Mouse (Mus musculus): ENCODE results near the gene Btn1a1. TPM values are rescaled to one million over a fixed set of nuclear protein-coding genes. Genes with fewer than 3 reads are reported as not detected.

Gene Btn1a1
- polyA plus RNA-seq, 1 experiment from 2014 or later = 0.10 TPM

DNA sequence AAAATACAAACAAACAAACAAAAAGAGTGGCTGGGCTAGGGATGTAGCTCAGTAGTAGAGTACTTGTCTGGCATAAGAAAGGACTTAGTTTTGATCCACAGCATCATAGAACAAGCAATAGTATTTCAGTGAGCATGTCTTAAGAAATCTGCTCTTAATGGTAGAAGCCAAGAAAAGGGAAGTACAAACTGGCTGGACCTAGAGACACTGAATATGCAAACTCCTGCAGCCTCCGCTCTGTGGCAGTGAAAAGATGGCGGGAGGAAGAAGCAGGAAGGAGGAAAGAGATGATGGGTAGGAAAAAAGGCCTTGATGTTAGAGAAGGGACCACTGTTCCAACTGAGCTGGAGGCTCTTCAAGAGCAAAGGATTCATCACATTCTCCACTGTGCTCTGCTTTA is 17.5 kb upstream of the Btn1a1 start:
- Histone ChIP-seq H3K27me3 (no peaks in the 10 kb centered on the region), H3K4me3 (replicated peaks) (no peak overlapping the region), H3K4me1 (replicated peaks) (peaks cover 12% of the 10 kb centered on the region), H3K4me2 (no peak overlapping the region), H3K27ac (no peak overlapping the region), H3K9me3 (no peaks in the 10 kb centered on the region), H3K36me3 (no peaks in the 10 kb centered on the region; the same call in 1 of the 2 replicates), H3K9ac (replicated peaks) (no peak overlapping the region)
- 83% methylated on average over 2 of the region's 2 CpGs for WGBS
- ATAC-seq (ENCODE audit: insufficient number of reproducible peaks, insufficient read depth, low FRiP score, low TSS enrichment, low read depth) = no peak

DNA sequence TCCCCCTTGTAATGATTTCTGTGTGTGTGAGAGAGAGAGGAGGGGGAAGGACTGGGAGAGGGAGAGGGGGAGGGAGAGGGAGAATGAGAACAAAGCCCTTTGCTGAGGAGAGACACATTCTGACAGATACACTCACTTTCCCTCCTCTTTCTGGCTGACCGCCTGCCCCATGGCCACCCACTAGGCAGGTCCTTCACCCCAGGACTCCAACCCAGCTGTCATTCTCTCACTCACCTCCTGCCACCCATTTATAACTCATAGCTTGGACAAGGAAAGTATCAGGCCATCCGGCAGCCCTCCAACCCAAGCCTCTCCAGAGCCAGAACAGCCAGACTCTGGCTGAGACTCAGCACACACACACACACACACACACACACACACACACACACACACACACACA is 10.0 kb upstream of the Btn1a1 start:
- no peaks in the 10 kb centered on the region for H3K27me3 ChIP-seq
- no peak overlapping the region for H3K9ac ChIP-seq (replicated peaks)
- no peaks in the 10 kb centered on the region; the same call in 1 of the 2 replicates for H3K36me3 ChIP-seq
- WGBS = 25% methylated on average over 2 of the region's 2 CpGs
- H3K4me1 ChIP-seq (replicated peaks) = no peaks in the 10 kb centered on the region
- ATAC-seq (ENCODE audit: insufficient number of reproducible peaks, insufficient read depth, low FRiP score, low TSS enrichment, low read depth) = no peak
- no peak overlapping the region for H3K4me2 ChIP-seq
- no peak overlapping the region for H3K27ac ChIP-seq
- H3K9me3 ChIP-seq = no peaks in the 10 kb centered on the region
- no peak overlapping the region for H3K4me3 ChIP-seq (replicated peaks)

DNA sequence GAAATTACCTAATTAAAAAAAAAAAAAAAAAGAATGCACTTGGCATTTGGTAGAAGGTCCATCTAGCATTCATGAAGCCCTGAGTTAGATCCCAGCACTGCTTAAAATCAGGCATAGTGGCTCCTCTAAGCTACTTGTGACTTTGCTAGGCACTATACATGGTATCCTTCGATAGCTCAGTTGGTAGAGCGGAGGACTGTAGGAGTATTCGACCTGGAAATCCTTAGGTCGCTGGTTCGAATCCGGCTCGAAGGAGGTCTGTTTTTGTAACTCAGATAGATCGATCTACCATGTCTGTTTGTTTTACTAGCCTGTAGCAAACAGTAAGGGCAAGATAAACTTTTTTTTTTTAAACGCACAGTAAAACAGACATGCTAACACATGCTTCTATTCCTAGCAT is 1.2 kb upstream of the Btn1a1 start:
- H3K27ac ChIP-seq = no peak overlapping the region
- H3K4me2 ChIP-seq = no peak overlapping the region
- no peak overlapping the region for H3K9ac ChIP-seq (replicated peaks)
- WGBS = 2% methylated on average over 9 of the region's 9 CpGs
- peaks cover 9% of the 10 kb centered on the region; the same call in 1 of the 2 replicates for H3K4me1 ChIP-seq (replicated peaks)
- 0 out of 2 replicates have a peak, but pooled peaks cover 7% of the 10 kb centered on the region for H3K27me3 ChIP-seq
- ATAC-seq (ENCODE audit: insufficient number of reproducible peaks, insufficient read depth, low FRiP score, low TSS enrichment, low read depth) = peak; percentile 71
- H3K9me3 ChIP-seq = no peaks in the 10 kb centered on the region
- H3K4me3 ChIP-seq (replicated peaks) = no peak overlapping the region
- no peaks in the 10 kb centered on the region for H3K36me3 ChIP-seq

DNA sequence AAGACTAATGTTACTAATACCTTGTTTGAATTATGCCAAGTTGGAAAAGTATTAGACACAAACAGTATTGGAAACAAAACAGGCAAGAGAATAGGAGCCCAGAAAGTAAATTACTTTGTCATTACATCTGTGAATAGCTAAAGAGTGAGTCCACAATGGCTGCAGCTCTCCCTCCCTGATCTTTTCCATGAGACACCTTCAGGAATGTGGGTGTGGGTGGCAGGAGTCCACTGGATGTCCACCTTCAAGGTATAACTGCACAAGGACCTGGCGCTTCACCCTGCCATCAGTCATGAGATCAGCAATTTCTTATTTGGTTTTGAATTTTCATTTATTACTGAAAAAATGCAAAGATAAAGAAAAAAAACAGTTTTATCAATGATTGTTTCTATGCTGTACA is 605 bp upstream of the Btn1a1 start:
- H3K27me3 ChIP-seq = 0 out of 2 replicates have a peak, but pooled peaks cover 7% of the 10 kb centered on the region
- no peak overlapping the region for H3K9ac ChIP-seq (replicated peaks)
- no peaks in the 10 kb centered on the region for H3K9me3 ChIP-seq
- WGBS = 33% methylated on average over 1 of the region's 1 CpGs
- no peaks in the 10 kb centered on the region for H3K36me3 ChIP-seq
- H3K27ac ChIP-seq = no peak overlapping the region
- peak overlapping the region; percentile 85 for H3K4me2 ChIP-seq
- ATAC-seq (ENCODE audit: insufficient number of reproducible peaks, insufficient read depth, low FRiP score, low TSS enrichment, low read depth) = no peak
- peak overlapping the region; percentile 58; the same call in 1 of the 2 replicates for H3K4me3 ChIP-seq (replicated peaks)
- peaks cover 9% of the 10 kb centered on the region; the same call in 1 of the 2 replicates for H3K4me1 ChIP-seq (replicated peaks)

DNA sequence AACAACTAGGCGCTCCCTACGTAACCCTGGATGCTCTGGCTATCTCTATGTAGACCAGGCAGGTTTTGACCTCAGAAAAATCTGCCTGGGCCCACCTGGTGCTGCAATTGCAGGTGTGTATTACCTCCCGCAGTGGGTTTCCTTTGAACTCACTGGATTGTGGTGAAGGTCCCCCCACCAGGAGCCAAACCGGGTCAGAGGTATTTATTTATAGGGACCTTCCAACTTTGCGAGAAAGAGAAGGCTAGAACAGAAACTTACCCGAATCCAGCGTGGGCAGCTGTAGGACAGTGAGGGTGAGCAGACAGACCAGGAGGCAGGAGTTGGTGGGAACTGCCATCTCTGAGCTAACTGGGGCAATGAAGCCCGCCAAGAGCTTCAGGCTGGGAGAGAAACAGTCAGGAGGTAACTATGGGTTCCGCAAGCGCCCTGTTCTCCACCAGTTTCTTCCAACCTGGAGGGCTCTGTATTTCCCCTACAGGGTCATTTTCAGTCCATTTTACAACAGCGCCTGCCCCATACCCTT is 797 bp downstream of the Btn1a1 start:
- no peaks in the 10 kb centered on the region for H3K9me3 ChIP-seq
- peaks cover 9% of the 10 kb centered on the region; the same call in 1 of the 2 replicates for H3K4me1 ChIP-seq (replicated peaks)
- H3K4me2 ChIP-seq = peak overlapping the region; percentile 85
- ATAC-seq (ENCODE audit: insufficient number of reproducible peaks, insufficient read depth, low FRiP score, low TSS enrichment, low read depth) = no peak
- peak overlapping the region; percentile 59 for H3K9ac ChIP-seq (replicated peaks)
- H3K36me3 ChIP-seq = no peaks in the 10 kb centered on the region
- H3K27me3 ChIP-seq = 0 out of 2 replicates have a peak, but pooled peaks cover 7% of the 10 kb centered on the region
- H3K4me3 ChIP-seq (replicated peaks) = peak overlapping the region; percentile 58
- 2% methylated on average over 11 of the region's 11 CpGs for WGBS
- no peak overlapping the region for H3K27ac ChIP-seq

DNA sequence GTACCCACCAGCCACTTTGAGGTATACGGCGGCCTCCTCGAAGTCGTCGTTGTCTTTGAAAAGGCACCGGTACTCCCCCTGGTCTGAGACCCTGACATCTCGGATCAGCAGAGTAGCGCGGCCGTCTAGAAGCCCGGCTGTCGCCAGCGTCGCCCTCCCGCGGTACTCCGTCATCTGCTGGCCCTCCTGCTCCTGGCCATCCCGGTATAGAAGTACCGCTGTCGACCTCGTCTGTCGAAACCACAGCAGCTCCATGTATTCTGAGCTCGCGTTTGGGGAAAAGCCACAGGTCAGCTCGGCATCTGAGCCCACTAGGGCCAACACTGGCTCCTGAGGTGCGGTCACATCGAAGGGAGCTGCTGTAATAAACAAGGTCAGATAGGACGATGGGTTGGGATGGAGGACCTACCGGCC is 1.5 kb downstream of the Btn1a1 start:
- Histone ChIP-seq H3K9ac (replicated peaks) (peak overlapping the region; percentile 59), H3K27me3 (0 out of 2 replicates have a peak, but pooled peaks cover 7% of the 10 kb centered on the region)
- WGBS = under 1% methylated on average over 29 of the region's 29 CpGs

DNA sequence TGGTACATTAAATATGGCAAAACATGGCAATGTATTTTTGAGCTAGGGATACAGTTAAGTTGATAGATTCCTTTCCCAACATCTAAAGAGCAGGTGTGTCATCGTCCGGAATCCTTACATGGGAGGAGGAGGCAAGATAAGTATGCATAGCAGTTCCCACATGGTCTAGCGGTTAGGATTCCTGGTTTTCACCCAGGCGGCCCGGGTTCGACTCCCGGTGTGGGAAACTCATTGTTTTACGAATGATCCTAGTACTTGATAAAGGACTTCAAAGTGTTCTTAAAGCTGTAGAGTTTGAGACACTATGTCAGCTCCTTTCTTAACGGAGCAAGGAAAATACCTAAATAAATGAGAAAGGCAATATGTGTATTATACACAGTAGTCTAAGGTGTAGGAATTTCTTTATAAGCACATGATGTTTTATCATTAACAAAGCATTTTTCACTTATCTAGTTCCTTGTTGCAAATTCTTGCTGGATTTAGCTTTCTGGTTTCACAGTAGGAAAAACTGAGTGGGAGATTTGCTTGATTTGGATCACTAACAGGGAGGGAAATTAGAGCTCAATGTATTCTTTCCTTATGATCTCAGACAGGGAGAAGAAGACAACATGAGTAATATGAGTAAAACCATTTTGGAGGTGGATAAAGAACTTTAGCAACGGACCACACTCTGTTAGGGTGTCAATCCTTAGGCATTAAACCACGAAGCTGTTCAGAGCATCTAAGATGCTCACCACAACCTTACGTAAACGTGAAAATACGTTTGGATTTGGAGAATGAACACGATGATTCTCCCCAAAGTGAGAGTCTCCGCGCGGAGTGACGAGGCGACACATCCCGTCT is 2.1 kb downstream of the Btn1a1 start:
- Histone ChIP-seq H3K27me3 (peaks cover 8% of the 10 kb centered on the region; the same call in 1 of the 2 replicates), H3K4me1 (replicated peaks) (peaks cover 11% of the 10 kb centered on the region; the same call in 1 of the 2 replicates), H3K9ac (replicated peaks) (peak overlapping the region; percentile 59), H3K36me3 (no peaks in the 10 kb centered on the region), H3K4me2 (peak overlapping the region; percentile 85), H3K4me3 (replicated peaks) (peak overlapping the region; percentile 58), H3K9me3 (no peaks in the 10 kb centered on the region), H3K27ac (no peak overlapping the region)
- ATAC-seq (ENCODE audit: insufficient number of reproducible peaks, insufficient read depth, low FRiP score, low TSS enrichment, low read depth) = 0 out of 2 replicates have a peak, but pooled peaks have one; percentile 26
- under 1% methylated on average over 21 of the region's 21 CpGs for WGBS

More for the DNA sequence above, 1.5 kb downstream of the Btn1a1 start:
- H3K36me3 ChIP-seq = no peaks in the 10 kb centered on the region
- no peak overlapping the region for H3K27ac ChIP-seq
- peak; percentile 58; the same call in 1 of the 2 replicates for ATAC-seq (ENCODE audit: insufficient number of reproducible peaks, insufficient read depth, low FRiP score, low TSS enrichment, low read depth)
- H3K4me2 ChIP-seq = peak overlapping the region; percentile 85
- peaks cover 11% of the 10 kb centered on the region; the same call in 1 of the 2 replicates for H3K4me1 ChIP-seq (replicated peaks)
- H3K4me3 ChIP-seq (replicated peaks) = peak overlapping the region; percentile 58
- no peaks in the 10 kb centered on the region for H3K9me3 ChIP-seq

DNA sequence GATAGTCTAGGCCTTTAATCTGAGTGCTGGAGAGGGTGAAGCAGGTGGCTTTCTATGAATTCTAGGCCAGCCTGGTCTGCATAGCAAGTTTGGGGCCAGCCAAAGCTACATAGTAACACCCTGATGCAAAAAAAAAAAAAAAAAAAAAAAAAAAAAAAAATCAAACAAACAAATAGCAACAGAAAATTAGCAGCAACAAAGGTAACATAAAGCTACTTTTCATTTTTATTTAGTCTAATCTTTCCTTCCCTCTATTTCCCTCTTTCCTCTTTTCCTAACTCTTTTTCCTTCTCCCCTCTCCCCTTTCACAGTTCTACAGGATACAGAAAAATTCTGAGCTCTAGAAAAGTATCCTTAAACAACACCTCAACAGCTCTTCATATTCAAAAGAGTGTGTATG is 3.0 kb downstream of the Btn1a1 start:
- H3K4me3 ChIP-seq (replicated peaks) = no peak overlapping the region
- no peak for ATAC-seq (ENCODE audit: insufficient number of reproducible peaks, insufficient read depth, low FRiP score, low TSS enrichment, low read depth)
- no peak overlapping the region for H3K27ac ChIP-seq
- peaks cover 11% of the 10 kb centered on the region; the same call in 1 of the 2 replicates for H3K4me1 ChIP-seq (replicated peaks)
- H3K9ac ChIP-seq (replicated peaks) = no peak overlapping the region
- H3K27me3 ChIP-seq = peaks cover 12% of the 10 kb centered on the region; the same call in 1 of the 2 replicates
- no peak overlapping the region for H3K4me2 ChIP-seq
- no peaks in the 10 kb centered on the region for H3K36me3 ChIP-seq
- no peaks in the 10 kb centered on the region for H3K9me3 ChIP-seq

DNA sequence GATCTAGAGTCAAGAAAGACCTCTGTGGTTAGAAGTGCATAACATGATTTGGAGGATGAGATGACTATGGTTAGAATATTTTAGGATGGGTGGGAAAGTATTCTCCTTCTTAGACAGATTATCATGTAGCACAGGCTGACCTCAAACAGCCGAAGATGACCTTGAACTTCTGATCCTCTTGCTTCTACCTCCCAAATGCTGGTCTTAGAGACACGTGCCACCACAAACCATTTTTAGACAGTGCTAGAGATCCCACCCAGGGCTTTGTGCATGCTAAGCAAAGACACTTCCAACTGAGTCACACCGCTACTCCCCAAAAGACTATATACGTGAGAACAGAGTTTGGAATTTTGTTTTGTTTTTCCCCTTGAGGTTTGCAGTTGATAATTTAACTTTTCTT is 3.6 kb downstream of the Btn1a1 start:
- Histone ChIP-seq H3K36me3 (no peaks in the 10 kb centered on the region), H3K4me1 (replicated peaks) (peaks cover 11% of the 10 kb centered on the region; the same call in 1 of the 2 replicates), H3K4me2 (no peak overlapping the region), H3K27me3 (peaks cover 12% of the 10 kb centered on the region; the same call in 1 of the 2 replicates), H3K9me3 (no peaks in the 10 kb centered on the region), H3K27ac (no peak overlapping the region), H3K4me3 (replicated peaks) (no peak overlapping the region), H3K9ac (replicated peaks) (no peak overlapping the region)
- no peak for ATAC-seq (ENCODE audit: insufficient number of reproducible peaks, insufficient read depth, low FRiP score, low TSS enrichment, low read depth)
- 90% methylated on average over 4 of the region's 4 CpGs for WGBS

DNA sequence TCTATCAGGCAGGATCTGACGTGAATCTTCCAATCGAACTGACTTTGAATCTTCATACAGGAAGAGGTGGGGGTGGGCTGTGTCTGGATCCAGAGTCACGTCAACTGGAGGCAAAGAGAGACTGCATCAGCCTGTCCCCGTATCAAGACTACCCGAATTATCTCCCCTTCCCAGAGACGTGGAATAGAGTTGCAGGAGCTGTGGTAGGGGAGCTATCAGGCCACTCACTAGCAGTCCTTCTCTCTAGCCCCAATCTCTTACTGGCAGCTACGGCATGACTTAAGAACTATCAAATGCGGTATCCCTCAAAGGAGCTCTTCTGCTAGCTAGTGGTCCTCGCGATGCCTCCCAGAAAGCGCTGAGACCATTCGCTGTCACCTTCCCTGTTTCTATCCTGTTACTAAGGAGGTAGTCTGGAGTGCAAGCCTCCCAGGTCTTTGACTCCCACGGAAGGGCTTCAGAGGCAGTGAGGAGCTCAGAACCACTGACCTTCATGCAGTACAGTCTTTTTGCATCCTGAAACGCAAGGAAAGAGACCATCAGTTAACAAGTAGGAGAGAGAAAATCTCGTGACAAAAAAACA is 6.3 kb downstream of the Btn1a1 start:
- no peaks in the 10 kb centered on the region for H3K36me3 ChIP-seq

DNA sequence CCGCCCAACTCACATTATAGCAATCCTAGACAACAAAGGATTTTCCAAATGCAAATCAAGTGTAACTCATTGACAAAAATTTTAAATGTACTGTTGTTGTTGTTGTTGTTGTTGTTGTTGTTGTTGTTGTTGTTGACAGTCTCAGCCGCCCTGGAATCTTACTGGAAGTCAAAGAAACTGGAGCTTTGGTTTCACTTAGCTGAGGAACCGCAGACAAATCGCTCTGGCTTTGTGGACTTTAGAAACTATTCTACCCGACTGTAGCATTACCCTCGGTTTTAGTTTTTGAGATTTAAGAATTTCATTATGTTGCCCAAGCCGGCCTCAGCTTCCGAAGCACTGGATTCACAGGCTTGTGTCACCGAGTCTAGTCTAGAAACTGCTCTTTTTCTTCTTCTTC is 11.8 kb downstream of the Btn1a1 start:
- no peaks in the 10 kb centered on the region for H3K36me3 ChIP-seq
- H3K4me3 ChIP-seq (replicated peaks) = peak overlapping the region; percentile 62
- peaks cover 5% of the 10 kb centered on the region; the same call in 1 of the 2 replicates for H3K27me3 ChIP-seq
- peak overlapping the region; percentile 76 for H3K9ac ChIP-seq (replicated peaks)
- WGBS = 1% methylated on average over 9 of the region's 9 CpGs
- H3K27ac ChIP-seq = peak overlapping the region; percentile 91
- no peaks in the 10 kb centered on the region for H3K4me1 ChIP-seq (replicated peaks)
- ATAC-seq (ENCODE audit: insufficient number of reproducible peaks, insufficient read depth, low FRiP score, low TSS enrichment, low read depth) = no peak
- peak overlapping the region; percentile 51 for H3K4me2 ChIP-seq
- H3K9me3 ChIP-seq = no peaks in the 10 kb centered on the region

More for the DNA sequence above, 6.3 kb downstream of the Btn1a1 start:
- H3K4me2 ChIP-seq = peak overlapping the region; percentile 4; the same call in 1 of the 2 replicates
- no peak overlapping the region for H3K4me3 ChIP-seq (replicated peaks)
- no peak overlapping the region for H3K9ac ChIP-seq (replicated peaks)
- peaks cover 5% of the 10 kb centered on the region; the same call in 1 of the 2 replicates for H3K27me3 ChIP-seq
- WGBS = 20% methylated on average over 15 of the region's 15 CpGs
- H3K27ac ChIP-seq = no peak overlapping the region
- ATAC-seq (ENCODE audit: insufficient number of reproducible peaks, insufficient read depth, low FRiP score, low TSS enrichment, low read depth) = no peak
- H3K9me3 ChIP-seq = no peaks in the 10 kb centered on the region
- peaks cover 3% of the 10 kb centered on the region; the same call in 1 of the 2 replicates for H3K4me1 ChIP-seq (replicated peaks)
